Mouse (Mus musculus): ENCODE data around the gene Naxd.

DNA sequence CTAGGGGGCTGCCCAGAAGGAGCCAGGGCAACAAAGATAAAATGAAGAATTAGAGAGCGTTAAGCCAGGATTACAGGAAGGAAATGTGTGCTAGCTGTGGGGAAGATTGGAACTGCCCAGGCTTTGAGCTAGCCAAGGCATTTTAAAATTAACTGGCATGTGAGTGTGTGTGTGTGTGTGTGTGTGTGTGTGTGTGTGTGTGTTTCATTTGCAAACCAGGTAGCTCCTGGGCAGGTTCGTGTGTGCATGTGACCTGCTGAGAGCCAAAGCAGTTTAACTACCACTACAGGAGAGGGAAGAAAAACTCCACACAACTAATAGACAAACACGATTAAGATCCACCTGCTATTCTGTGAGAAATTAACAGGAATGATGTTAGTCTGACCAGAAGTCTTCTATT is 26.0 kb downstream of the Naxd start:
- TF ChIP-seq GATA1 (IDR thresholded peaks at IDR 0.05; ENCODE audit: borderline replicate concordance, low read length) (no peak), FLI1 (IDR thresholded peaks at IDR 0.05; ENCODE audit: low read length) (no peak)

All from megakaryocyte, embryonic 14.5 days (primary cell).